Mouse (Mus musculus) heart, adult 2 months (tissue): Measurements from ENCODE around the gene Cblb. TPM values are rescaled to one million over a fixed set of nuclear protein-coding genes. Genes with fewer than 3 reads are reported as not detected.

Experiments used
- DNase-seq, 2 experiments: peaks; one replicate each; pipeline ENCODE4 v3.0.0; 2021
- H3K27ac ChIP-seq: fragments of 200-600 bp; 2 replicates; pipeline ENCODE4 v1.8.1; 2022
- H3K27me3 ChIP-seq: fragments of 200-500 bp; 2 replicates; pipeline ENCODE4 v1.6.1; 2012; ENCODE audit warnings: mild to moderate bottlenecking, low read length, inconsistent platforms, mixed read lengths; ENCODE audit not compliant: control insufficient read depth, insufficient read depth
- H3K36me3 ChIP-seq: fragments of 200-500 bp; 2 replicates; pipeline ENCODE4 v1.6.1; 2012; ENCODE audit warnings: low read length, inconsistent platforms; ENCODE audit not compliant: control insufficient read depth, insufficient read depth
- H3K4me1 ChIP-seq: fragments of 200-500 bp; 2 replicates; pipeline ENCODE4 v1.6.1; 2011; ENCODE audit warnings: low read length; ENCODE audit not compliant: control insufficient read depth, insufficient read depth
- H3K4me3 ChIP-seq: fragments of 200-600 bp; 2 replicates; pipeline ENCODE4 v1.8.1; 2022
- H3K79me2 ChIP-seq: fragments of 200-500 bp; replicated peaks from 2 replicates; pipeline ENCODE4 v1.6.1; 2012; ENCODE audit warnings: mild to moderate bottlenecking, inconsistent platforms, low read length, moderate library complexity, mixed read lengths; ENCODE audit not compliant: control insufficient read depth, insufficient read depth
- H3K9ac ChIP-seq: fragments of 200-500 bp; 2 replicates; pipeline ENCODE4 v1.6.1; 2012; ENCODE audit warnings: low read depth, mild to moderate bottlenecking, control low read depth, inconsistent platforms, low read length, mixed read lengths
- CTCF ChIP-seq: fragments of 200-600 bp; IDR thresholded peaks from 2 replicates; pipeline ENCODE4 v1.8.1; 2022; ENCODE audit warnings: antibody characterized with exemption, mild to moderate bottlenecking, moderate library complexity
- EP300 ChIP-seq: fragments of 200-500 bp; IDR thresholded peaks from 2 replicates; pipeline ENCODE4 v1.6.1; 2011; ENCODE audit warnings: low read depth, low read length, control low read depth; ENCODE audit not compliant: insufficient read depth
- POLR2A ChIP-seq: fragments of 200-500 bp; IDR thresholded peaks from 2 replicates; pipeline ENCODE4 v1.6.1; 2011; ENCODE audit warnings: mild to moderate bottlenecking, low read depth, low read length, control low read depth; ENCODE audit not compliant: insufficient read depth
- WGBS: fragments of 180-500 bp; shearing (Covaris S2); methylation state at CpG from one replicate; pipeline ENCODE4 v1.1.7; 2018; 5-methylcytosine and 5-hydroxymethylcytosine counted together
- intact Hi-C: fragments of 180-260 bp; cut with DNase I; formaldehyde crosslinking; loops from one replicate; pipeline ENCODE4 v1.15.1; 2025
- polyA plus RNA-seq: library from polyadenylated mRNA; depleted of rRNA; stranded (reverse); fragments of >200 nt; gene quantifications from 2 replicates; pipeline ENCODE4 v1.2.3, GENCODE M21; 2012
- total RNA-seq, 2 experiments: library from RNA; stranded (reverse); gene quantifications; 2 replicates each; pipeline ENCODE4 v1.2.3; 2021

Gene Cblb
- total and polyA plus RNA-seq, 3 experiments: 7.5 to 14.0 (median 13.6) TPM

DNA sequence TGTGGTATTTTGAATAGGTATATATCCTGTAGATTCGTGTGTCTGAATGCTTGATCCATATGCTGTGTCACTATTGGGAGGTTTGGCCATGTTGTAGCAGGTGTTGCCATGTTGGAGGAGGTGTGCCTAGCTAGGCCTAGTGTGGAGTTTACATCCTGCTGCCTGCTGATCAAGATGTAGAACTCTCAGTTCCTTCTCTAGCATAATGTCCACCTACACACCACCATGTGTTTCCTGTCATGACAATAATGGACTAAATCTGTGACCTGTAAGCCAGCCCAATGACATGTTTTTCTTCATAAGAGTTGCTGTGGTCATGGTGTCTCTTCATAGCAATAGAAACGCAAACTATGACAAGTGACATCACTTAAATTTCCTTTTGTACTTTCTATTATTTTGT lies 17.2 kb upstream of the Cblb start:
- DNase-seq: no peak
- intact Hi-C loops: no loop called here
- WGBS: 84% methylated on average over 2 of the region's 2 CpGs
- Histone ChIP-seq H3K36me3 (no peaks in the 10 kb centered on the region), H3K9ac (no peak overlapping the region), H3K4me1 (no peaks in the 10 kb centered on the region; the same call in 1 of the 2 replicates), H3K4me3 (no peak overlapping the region), H3K79me2 (no peaks in the 10 kb centered on the region), H3K27ac (no peak overlapping the region), H3K27me3 (no peaks in the 10 kb centered on the region)
- TF ChIP-seq POLR2A (no peak), EP300 (no peak), CTCF (no peak)

DNA sequence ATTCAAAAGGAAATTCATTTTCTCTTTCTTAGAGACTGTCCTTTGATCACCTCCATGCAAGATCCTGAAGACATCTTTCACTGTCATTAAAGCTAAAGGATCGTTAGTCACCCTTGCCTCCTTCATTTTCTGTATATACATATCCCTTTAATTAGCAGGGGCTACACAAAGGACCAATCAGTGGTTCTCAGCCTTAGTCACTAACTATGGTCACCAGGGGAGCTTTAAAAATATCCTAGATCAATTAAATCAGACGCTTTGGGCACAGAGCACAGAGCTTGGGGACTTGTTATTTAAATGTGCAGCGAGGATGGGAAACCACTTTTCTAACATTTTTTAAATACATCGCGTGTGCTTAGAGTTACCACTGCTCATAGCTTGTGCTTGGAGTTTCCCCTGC lies 7.6 kb upstream of the Cblb start:
- Histone ChIP-seq H3K27ac (no peak overlapping the region), H3K36me3 (no peaks in the 10 kb centered on the region), H3K4me3 (no peak overlapping the region), H3K27me3 (no peaks in the 10 kb centered on the region), H3K79me2 (no peaks in the 10 kb centered on the region), H3K4me1 (no peaks in the 10 kb centered on the region), H3K9ac (no peak overlapping the region)
- DNase-seq: no peak
- no peak for TF ChIP-seq CTCF
- TF ChIP-seq EP300: no peak
- TF ChIP-seq POLR2A: no peak
- WGBS: 85% methylated on average over 5 of the region's 5 CpGs
- intact Hi-C loops: no loop called here

DNA sequence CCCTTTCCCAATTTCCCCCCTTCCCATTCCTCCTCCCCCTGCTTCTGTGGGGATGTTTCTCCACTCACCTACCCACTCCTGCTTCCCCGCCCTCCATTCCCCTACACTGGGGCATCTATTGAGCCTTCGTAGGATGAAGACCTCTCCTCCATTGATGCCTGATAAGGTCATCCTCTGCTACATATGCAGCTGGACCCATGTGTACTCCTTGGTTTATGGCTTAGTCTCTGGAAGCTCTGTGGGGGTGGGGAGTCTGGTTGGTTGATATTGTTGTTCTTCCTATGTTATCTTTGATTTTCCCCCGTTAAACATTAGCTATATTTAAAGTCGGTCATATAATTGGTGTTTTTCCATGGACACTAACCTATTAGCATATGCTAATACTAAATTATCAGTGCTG lies 3.7 kb upstream of the Cblb start:
- 84% methylated on average over 4 of the region's 4 CpGs for WGBS
- no peak for TF ChIP-seq CTCF
- no peak for TF ChIP-seq POLR2A
- no peak for TF ChIP-seq EP300
- no peak for DNase-seq

DNA sequence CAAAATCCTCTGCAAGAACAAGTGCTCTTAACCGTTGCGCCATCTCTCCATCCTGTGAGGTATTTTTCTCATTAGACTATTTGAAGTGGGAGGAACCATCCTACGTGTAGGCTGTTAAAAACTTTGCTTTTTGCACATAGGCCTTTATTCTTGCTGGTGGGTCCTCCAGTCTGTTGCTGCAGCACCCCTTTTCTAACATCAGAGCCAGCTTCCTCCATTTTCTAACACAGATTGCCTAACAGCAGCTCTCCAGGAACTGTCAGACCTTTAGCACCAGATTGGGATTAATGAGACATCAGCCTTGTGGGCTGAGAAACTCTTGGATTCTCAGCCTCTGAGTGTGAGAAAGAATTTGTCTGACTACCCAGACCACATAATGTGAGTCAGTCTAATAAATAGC lies 2.0 kb upstream of the Cblb start:
- 91% methylated on average over 3 of the region's 3 CpGs for WGBS
- intact Hi-C loops: no loop called here
- H3K36me3 ChIP-seq: peaks cover 16% of the 10 kb centered on the region

More for the DNA sequence above, 3.7 kb upstream of the Cblb start:
- Histone ChIP-seq H3K9ac (no peak overlapping the region), H3K4me1 (no peaks in the 10 kb centered on the region; the same call in 1 of the 2 replicates), H3K36me3 (peaks cover 3% of the 10 kb centered on the region; the same call in 1 of the 2 replicates), H3K79me2 (no peaks in the 10 kb centered on the region), H3K27me3 (no peaks in the 10 kb centered on the region), H3K27ac (no peak overlapping the region), H3K4me3 (no peak overlapping the region)
- intact Hi-C loops: no loop called here

DNA sequence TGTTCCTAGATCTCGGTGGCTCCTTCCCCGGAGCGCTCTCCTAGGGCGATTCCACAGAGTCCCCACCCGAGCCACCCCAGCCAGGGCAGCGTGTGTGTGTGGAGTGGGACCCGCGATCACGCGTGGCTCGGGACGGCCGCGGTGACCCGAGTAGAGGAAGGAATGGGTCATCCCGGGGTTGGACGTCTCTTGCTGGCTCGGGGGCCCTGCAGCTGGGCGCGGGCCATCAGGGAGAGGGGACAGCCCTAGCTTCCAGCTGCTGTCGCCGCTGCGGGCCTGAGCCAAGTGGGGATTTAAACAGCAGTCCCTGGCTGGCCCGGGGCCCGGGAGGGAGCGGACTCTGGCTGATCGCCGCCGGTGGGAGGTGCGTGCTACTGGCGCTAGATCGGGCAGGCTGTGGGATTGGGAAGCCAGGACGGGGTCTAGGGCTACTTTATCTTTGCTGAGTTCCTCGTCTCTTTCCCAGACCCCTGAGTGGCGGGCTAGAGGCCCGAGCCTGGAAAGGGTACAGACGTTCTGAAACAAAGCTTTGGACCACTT lies 757 bp downstream of the Cblb start:
- Histone ChIP-seq H3K79me2 (peaks cover 1% of the 10 kb centered on the region), H3K27ac (peak overlapping the region; percentile 99), H3K4me1 (peaks cover 8% of the 10 kb centered on the region), H3K4me3 (peak overlapping the region; percentile 100), H3K27me3 (no peaks in the 10 kb centered on the region), H3K36me3 (peaks cover 43% of the 10 kb centered on the region), H3K9ac (peak overlapping the region; percentile 90)
- intact Hi-C loops: loop anchor here (2.0 to 5.0 kb wide), 4 partner anchors 45 to 151 kb away; no protein-coding TSS in a partner anchor
- TF ChIP-seq POLR2A: no peak; the same call in 1 of the 2 replicates
- TF ChIP-seq CTCF: peak; percentile 24; the same call in 1 of the 2 replicates
- DNase-seq: peak; percentile 95 to 97
- under 1% methylated on average over 37 of the region's 37 CpGs for WGBS

More for the DNA sequence above, 2.0 kb upstream of the Cblb start:
- TF ChIP-seq EP300 (no peak), POLR2A (no peak), CTCF (no peak)
- peaks cover 5% of the 10 kb centered on the region for H3K4me1 ChIP-seq
- H3K4me3 ChIP-seq: no peak overlapping the region
- H3K9ac ChIP-seq: no peak overlapping the region
- no peak overlapping the region for H3K27ac ChIP-seq
- DNase-seq: no peak
- peaks cover 1% of the 10 kb centered on the region; the same call in 1 of the 2 replicates for H3K79me2 ChIP-seq
- H3K27me3 ChIP-seq: no peaks in the 10 kb centered on the region
